Mouse (Mus musculus) myocyte (in vitro differentiated cells): ENCODE results near the gene Gm45711.

Experiments
- CEBPB ChIP-seq: IDR thresholded peaks from 2 replicates; pipeline ENCODE4 v1.6.1; 2011; ENCODE audit warnings: mild to moderate bottlenecking, moderate library complexity; ENCODE audit not compliant: poor library complexity, insufficient read depth, severe bottlenecking
- E2F4 ChIP-seq: IDR thresholded peaks from one replicate; pipeline ENCODE4 v1.6.1; 2011; ENCODE audit warnings: mild to moderate bottlenecking, control low read depth, moderate library complexity; ENCODE audit not compliant: insufficient read depth
- MAX ChIP-seq: IDR thresholded peaks from one replicate; pipeline ENCODE4 v1.6.1; 2011; ENCODE audit warnings: low read depth, mild to moderate bottlenecking, control low read depth
- MYOD1 ChIP-seq, 3 experiments: IDR thresholded peaks; one replicate each; pipeline ENCODE4 v1.6.1; 2011; ENCODE audit warnings: control low read depth in 2 of 3, low read depth in 2 of 3, mild to moderate bottlenecking in 2 of 3, moderate library complexity in 1 of 3; ENCODE audit not compliant: insufficient read length in 2 of 3, control insufficient read depth in 1 of 3
- MYOG ChIP-seq, 3 experiments: IDR thresholded peaks; one replicate each; pipeline ENCODE4 v1.6.1; 2011; ENCODE audit warnings: control low read depth in 2 of 3, low read depth in 2 of 3, mild to moderate bottlenecking in 2 of 3; ENCODE audit not compliant: insufficient read length in 2 of 3, control insufficient read depth in 1 of 3, insufficient read depth in 1 of 3
- POLR2A ChIP-seq: IDR thresholded peaks from one replicate; pipeline ENCODE4 v1.6.1; 2011; ENCODE audit warnings: low read depth, mild to moderate bottlenecking, control low read depth, moderate library complexity; ENCODE audit not compliant: insufficient read length
- POLR2AphosphoS2 ChIP-seq: IDR thresholded peaks from one replicate; pipeline ENCODE4 v1.6.1; 2011; ENCODE audit warnings: low read depth, control low read depth; ENCODE audit not compliant: insufficient read length
- SRF ChIP-seq: IDR thresholded peaks from one replicate; pipeline ENCODE4 v1.6.1; 2011; ENCODE audit warnings: low read depth; ENCODE audit not compliant: control insufficient read depth, insufficient read length
- TCF12 ChIP-seq: IDR thresholded peaks from one replicate; pipeline ENCODE4 v1.6.1; 2011; ENCODE audit warnings: mild to moderate bottlenecking, control low read depth; ENCODE audit not compliant: poor library complexity, insufficient read depth, severe bottlenecking
- USF1 ChIP-seq: IDR thresholded peaks from one replicate; pipeline ENCODE4 v1.6.1; 2011; ENCODE audit warnings: low read depth, mild to moderate bottlenecking, control low read depth, moderate library complexity

DNA sequence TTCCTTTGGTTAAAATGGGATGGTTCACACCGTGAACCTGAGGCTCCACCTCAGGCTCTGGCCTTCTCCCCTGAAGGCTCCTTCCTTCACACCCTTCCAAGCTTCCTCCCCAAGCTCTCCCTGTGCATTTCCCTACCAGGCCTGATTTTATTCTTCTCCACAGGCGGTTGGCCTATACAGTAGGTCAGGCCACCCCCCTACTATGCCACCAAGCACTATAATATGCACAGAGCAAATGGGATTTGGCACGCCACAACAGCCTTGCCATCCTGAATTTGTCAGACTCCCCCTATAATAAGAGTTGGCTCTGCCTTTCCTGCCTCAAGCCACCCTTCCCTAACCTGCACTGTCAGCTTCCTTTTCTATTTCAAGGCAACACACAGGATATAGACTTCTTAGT lies 48.8 kb upstream of the Gm45711 start:
- no peak for TF ChIP-seq CEBPB
- TF ChIP-seq SRF = no peak
- no peak for TF ChIP-seq MYOD1 (IDR thresholded peaks at IDR 0.05; ENCODE audit: control insufficient read depth in 1 of 3, insufficient read length in 2 of 3, low read depth in 2 of 3)
- no peak for TF ChIP-seq POLR2A
- no peak for TF ChIP-seq USF1
- TF ChIP-seq MAX = no peak
- no peak for TF ChIP-seq MYOG (IDR thresholded peaks at IDR 0.05; ENCODE audit: control insufficient read depth in 1 of 3, insufficient read depth in 1 of 3, insufficient read length in 2 of 3, low read depth in 2 of 3)
- no peak for TF ChIP-seq POLR2AphosphoS2
- no peak for TF ChIP-seq TCF12
- no peak for TF ChIP-seq E2F4
